Mouse (Mus musculus) limb, embryonic 15.5 days (tissue): ENCODE data around the gene Eif4g3. TPM values are rescaled to one million over a fixed set of nuclear protein-coding genes. Genes with fewer than 3 reads are reported as not detected.
"Not testable (repeated sequence)": the region's sequence is repeated elsewhere in the genome, so short reads cannot be mapped to it uniquely, and the experiment has no call there.

Experiments used
- ATAC-seq: fragments of 200-750 bp; cut with Nextera tagmentation; 2 replicates; pipeline ENCODE4 v1.8.0; 2017; ENCODE audit warnings: low read depth, moderate TSS enrichment; ENCODE audit not compliant: insufficient number of reproducible peaks, low FRiP score, low TSS enrichment
- H3K27ac ChIP-seq: fragments of 300-500 bp; sonication (generic); 2 replicates; pipeline ENCODE4 v1.5.1; 2015; ENCODE audit warnings: moderate library complexity, mild to moderate bottlenecking, inconsistent platforms
- H3K27me3 ChIP-seq: fragments of 300-500 bp; sonication (generic); 2 replicates; pipeline ENCODE4 v1.6.1; 2015; ENCODE audit warnings: inconsistent platforms
- H3K36me3 ChIP-seq: fragments of 300-500 bp; sonication (generic); 2 replicates; pipeline ENCODE4 v1.6.1; 2015; ENCODE audit warnings: inconsistent platforms
- H3K4me1 ChIP-seq: fragments of 300-500 bp; sonication (generic); 2 replicates; pipeline ENCODE4 v1.6.1; 2015; ENCODE audit warnings: inconsistent platforms
- H3K4me2 ChIP-seq: fragments of 300-500 bp; sonication (generic); 2 replicates; pipeline ENCODE4 v1.6.1; 2015; ENCODE audit warnings: mild to moderate bottlenecking, inconsistent platforms
- H3K4me3 ChIP-seq: fragments of 300-500 bp; sonication (generic); 2 replicates; pipeline ENCODE4 v1.5.1; 2015; ENCODE audit warnings: mild to moderate bottlenecking, inconsistent platforms
- H3K9ac ChIP-seq: fragments of 300-500 bp; sonication (generic); 2 replicates; pipeline ENCODE4 v1.6.1; 2015; ENCODE audit warnings: inconsistent platforms
- H3K9me3 ChIP-seq: fragments of 300-500 bp; sonication (generic); 2 replicates; pipeline ENCODE4 v1.6.1; 2016; ENCODE audit warnings: inconsistent platforms
- WGBS: fragments of 180-500 bp; shearing (Covaris S2); methylation state at CpG from one replicate; pipeline ENCODE4 v1.1.7; 2015; 5-methylcytosine and 5-hydroxymethylcytosine counted together
- polyA plus RNA-seq: library from polyadenylated mRNA; unstranded; fragments of >200 nt; fragmentation: Nextera tagmentation; extraction: Ambion mirVana; gene quantifications from 2 replicates; pipeline ENCODE4 v1.2.1, GENCODE M21; 2015

The Eif4g3 gene
- polyA plus RNA-seq, 1 experiment from 2014 or later, result 29.1 TPM

DNA sequence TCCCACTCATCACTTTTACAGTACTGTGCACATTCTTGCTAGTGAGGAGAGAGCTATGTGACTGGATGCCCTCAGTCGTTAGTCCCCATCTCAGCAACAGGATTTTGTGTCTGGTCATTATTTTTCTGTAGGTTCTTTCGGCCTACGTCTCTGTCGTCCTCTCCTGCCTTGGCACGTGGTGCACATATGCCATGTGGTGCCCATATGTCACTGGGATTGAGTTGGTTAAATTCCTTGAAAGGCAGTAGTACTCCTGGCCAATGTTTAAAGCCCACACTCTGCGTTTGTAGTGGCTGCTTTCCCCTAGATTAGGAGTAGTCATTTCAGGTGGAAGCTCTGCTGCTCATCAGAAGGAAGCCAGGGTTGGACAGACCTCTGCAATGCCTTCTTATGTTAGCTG, 56.7 kb downstream of the Eif4g3 start:
- ATAC-seq, result no peak
- no peaks in the 10 kb centered on the region for H3K9me3 ChIP-seq
- H3K36me3 ChIP-seq, result peaks cover 53% of the 10 kb centered on the region
- no peak overlapping the region for H3K9ac ChIP-seq
- no peaks in the 10 kb centered on the region for H3K27me3 ChIP-seq
- 32% methylated on average over 6 of the region's 6 CpGs for WGBS
- no peak overlapping the region for H3K4me2 ChIP-seq
- no peak overlapping the region for H3K27ac ChIP-seq
- H3K4me3 ChIP-seq, result no peak overlapping the region
- no peaks in the 10 kb centered on the region for H3K4me1 ChIP-seq

DNA sequence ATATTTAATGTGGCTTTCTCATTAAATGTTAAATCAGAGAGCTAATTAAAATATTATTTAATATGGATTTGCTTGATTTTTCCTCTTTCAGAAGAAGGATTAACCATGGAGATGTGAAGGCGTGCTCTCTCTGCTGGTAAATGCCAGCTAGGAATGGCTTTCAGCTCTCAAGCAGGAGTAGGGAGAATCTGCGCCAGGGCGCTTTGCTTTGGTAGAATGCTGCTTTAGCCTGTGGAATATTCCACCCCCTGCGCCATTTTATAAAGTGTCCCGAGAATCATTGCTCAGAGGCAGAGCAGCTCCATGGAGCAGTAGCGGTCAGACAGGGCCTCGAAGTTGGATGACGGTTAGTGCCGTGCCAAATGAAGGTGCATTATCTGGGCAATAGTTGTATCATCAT, 58.7 kb downstream of the Eif4g3 start:
- no peaks in the 10 kb centered on the region for H3K9me3 ChIP-seq
- no peak overlapping the region for H3K4me3 ChIP-seq
- H3K27me3 ChIP-seq, result no peaks in the 10 kb centered on the region
- ATAC-seq, result no peak
- no peaks in the 10 kb centered on the region for H3K4me1 ChIP-seq
- no peak overlapping the region for H3K27ac ChIP-seq
- no peak overlapping the region for H3K4me2 ChIP-seq
- 94% methylated on average over 9 of the region's 9 CpGs for WGBS
- no peak overlapping the region for H3K9ac ChIP-seq
- peaks cover 42% of the 10 kb centered on the region for H3K36me3 ChIP-seq

DNA sequence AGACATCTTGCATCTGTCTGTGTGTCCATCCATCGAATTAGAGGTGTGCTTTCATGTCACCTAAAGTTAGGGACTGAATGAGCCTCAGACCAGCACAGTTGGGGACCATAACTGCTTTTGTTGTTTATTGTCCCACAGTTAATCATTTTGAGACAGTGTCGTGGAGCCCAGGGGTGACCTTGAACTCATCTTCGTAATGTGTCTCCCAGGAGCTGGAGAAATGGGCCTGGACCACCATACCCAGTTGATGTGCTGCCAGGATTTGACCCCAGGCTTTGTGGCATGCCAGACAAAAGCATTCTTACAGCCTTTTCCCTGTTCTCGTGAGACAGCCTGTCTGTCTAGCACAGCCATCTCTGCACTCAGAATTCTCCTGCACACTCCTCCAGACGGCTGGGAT, 63.8 kb downstream of the Eif4g3 start:
- no peak overlapping the region for H3K4me3 ChIP-seq
- no peak overlapping the region for H3K9ac ChIP-seq
- WGBS, result 82% methylated on average over 5 of the region's 5 CpGs
- no peaks in the 10 kb centered on the region for H3K27me3 ChIP-seq
- no peaks in the 10 kb centered on the region for H3K9me3 ChIP-seq
- no peaks in the 10 kb centered on the region for H3K4me1 ChIP-seq
- H3K4me2 ChIP-seq, result no peak overlapping the region
- no peak for ATAC-seq
- no peak overlapping the region for H3K27ac ChIP-seq
- H3K36me3 ChIP-seq, result peaks cover 44% of the 10 kb centered on the region

DNA sequence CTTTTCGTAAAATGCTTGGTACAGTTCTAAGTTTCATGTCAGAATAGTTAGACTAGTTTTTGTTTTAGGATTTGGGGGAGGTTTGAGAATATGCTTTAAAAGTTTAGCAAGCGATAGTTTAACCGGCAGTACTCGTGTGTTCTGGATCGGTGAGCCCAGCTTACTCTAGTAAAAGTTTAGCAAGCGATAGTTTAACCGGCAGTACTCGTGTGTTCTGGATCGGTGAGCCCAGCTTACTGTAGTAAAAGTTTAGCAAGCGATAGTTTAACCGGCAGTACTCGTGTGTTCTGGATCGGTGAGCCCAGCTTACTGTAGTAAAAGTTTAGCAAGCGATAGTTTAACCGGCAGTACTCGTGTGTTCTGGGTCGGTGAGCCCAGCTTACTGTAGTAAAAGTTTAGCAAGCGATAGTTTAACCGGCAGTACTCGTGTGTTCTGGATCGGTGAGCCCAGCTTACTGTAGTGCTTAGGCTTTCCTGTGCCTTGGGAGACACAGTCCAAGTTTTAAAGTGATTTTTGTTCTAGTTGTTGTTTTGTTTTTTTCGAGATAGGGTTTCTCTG, 64.5 kb downstream of the Eif4g3 start:
- not testable (repeated sequence) for H3K27ac ChIP-seq, H3K27me3 ChIP-seq, H3K4me3 ChIP-seq, H3K9me3 ChIP-seq, H3K9ac ChIP-seq, H3K4me2 ChIP-seq, ATAC-seq, H3K4me1 ChIP-seq
- WGBS, result 93% methylated on average over 22 of the region's 22 CpGs
- peaks cover 48% of the 10 kb centered on the region for H3K36me3 ChIP-seq

DNA sequence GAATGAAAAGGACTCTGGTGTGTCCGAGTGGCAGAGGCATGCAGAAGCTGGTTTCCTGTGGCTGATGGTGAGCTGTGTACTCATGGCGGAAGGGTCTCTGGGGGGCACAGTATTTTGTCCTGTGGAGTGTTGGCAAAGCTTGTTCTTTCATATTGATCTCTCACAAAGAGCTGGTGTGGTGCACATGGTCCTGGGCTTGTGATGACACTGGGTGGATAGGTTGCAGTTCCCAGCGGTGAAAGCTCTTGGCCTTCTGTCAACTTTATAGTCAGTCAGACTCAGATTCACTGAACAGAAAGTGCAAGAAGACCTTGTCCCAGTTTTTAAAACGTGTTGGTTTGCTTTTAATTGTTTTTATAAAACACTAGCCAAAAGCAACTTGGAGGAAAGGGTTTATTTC, 68.3 kb downstream of the Eif4g3 start:
- H3K9me3 ChIP-seq, result no peaks in the 10 kb centered on the region
- H3K4me3 ChIP-seq, result no peak overlapping the region
- H3K36me3 ChIP-seq, result peaks cover 45% of the 10 kb centered on the region
- 75% methylated on average over 4 of the region's 4 CpGs for WGBS
- no peak overlapping the region for H3K9ac ChIP-seq
- no peak overlapping the region for H3K4me2 ChIP-seq
- no peaks in the 10 kb centered on the region for H3K27me3 ChIP-seq
- ATAC-seq, result no peak
- H3K27ac ChIP-seq, result 0 out of 2 replicates have a peak overlapping the region, but pooled peaks have one; percentile 8
- H3K4me1 ChIP-seq, result 0 out of 2 replicates have a peak, but pooled peaks cover 3% of the 10 kb centered on the region

DNA sequence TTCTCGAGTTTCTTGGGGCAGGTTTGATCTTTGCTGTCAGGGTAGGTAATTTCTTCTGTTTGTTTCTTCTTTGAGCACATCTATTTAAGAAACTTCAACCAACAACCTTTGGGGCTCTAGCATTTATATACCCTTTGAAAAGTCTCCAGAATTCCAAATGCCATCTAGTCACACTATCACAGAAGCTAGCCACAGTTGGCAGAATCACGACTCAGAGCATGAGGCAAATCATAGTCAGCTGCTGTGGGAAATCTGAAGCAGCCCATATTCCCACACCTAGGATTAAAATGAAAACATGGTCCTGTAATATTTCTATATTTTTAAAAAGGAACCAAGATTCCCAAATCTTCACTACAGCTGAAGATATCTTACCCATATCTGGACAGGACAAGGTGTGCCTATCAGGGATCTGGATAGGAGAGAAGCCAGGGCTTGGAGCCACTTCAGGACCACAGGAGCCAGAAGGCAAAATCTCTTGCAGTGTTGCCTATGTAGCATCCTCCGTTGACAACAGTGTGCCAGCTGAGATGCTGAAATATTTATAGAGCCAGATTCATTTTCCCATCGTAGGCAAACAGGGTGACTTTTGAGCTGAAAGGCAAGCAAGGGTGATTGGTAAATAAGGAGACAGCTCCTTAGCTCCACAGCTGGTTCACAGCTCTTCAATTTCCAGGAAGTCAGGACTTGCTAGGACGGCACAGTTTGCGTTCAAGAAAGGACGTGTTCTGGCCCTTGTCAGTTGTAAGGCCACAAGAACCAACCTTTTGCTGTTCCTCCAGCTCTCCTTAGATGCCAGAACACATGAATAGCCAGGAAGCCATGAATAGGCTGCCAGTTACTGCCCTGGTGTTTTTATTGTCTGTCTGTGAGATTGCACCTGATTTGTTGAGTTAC, 70.8 kb downstream of the Eif4g3 start:
- ATAC-seq, result no peak
- 0 out of 2 replicates have a peak, but pooled peaks cover 8% of the 10 kb centered on the region for H3K4me1 ChIP-seq
- H3K4me3 ChIP-seq, result no peak overlapping the region
- 73% methylated on average over 7 of the region's 7 CpGs for WGBS
- H3K27me3 ChIP-seq, result no peaks in the 10 kb centered on the region
- no peaks in the 10 kb centered on the region for H3K9me3 ChIP-seq
- no peak overlapping the region for H3K9ac ChIP-seq
- H3K4me2 ChIP-seq, result no peak overlapping the region
- H3K27ac ChIP-seq, result no peak overlapping the region; the same call in 1 of the 2 replicates
- peaks cover 38% of the 10 kb centered on the region for H3K36me3 ChIP-seq

DNA sequence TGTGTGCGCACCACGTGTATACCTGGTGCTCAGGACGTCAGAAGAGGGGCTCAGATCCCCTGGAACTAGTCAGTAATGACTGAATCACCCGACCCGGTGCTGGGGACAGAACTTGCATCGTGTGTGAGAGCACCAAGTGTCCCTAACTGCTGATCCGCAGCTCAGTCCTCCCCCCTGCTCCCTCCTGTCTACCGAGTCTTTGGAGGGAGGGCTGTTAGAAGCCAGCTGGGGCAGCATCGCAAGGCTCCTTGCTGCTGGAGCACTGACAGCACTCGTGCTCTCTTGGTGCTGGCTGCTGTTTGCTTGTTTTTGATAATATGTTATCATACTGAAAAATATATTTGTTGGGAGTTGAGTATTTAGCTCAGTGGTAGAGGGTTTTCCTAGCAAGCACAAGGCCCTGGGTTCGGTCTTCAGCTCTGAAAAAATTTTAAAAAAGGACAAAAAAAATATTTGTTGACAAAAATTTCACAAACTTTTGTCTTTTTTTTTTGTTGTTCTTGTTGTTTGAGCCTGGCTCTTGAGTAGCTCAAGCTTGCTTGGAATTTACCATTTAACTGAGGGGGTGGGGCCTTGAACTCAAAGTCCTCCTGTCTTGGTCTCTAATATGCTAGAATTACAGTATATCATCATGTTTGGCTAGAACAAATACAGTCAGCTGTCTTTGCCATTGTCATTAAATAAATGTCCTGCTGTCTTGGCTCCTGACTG, 72.2 kb downstream of the Eif4g3 start:
- Histone ChIP-seq H3K36me3 (peaks cover 38% of the 10 kb centered on the region), H3K9ac (no peak overlapping the region), H3K4me2 (no peak overlapping the region), H3K27ac (no peak overlapping the region), H3K4me1 (0 out of 2 replicates have a peak, but pooled peaks cover 8% of the 10 kb centered on the region), H3K4me3 (no peak overlapping the region), H3K27me3 (no peaks in the 10 kb centered on the region), H3K9me3 (no peaks in the 10 kb centered on the region)
- WGBS, result 81% methylated on average over 11 of the region's 11 CpGs
- no peak for ATAC-seq

DNA sequence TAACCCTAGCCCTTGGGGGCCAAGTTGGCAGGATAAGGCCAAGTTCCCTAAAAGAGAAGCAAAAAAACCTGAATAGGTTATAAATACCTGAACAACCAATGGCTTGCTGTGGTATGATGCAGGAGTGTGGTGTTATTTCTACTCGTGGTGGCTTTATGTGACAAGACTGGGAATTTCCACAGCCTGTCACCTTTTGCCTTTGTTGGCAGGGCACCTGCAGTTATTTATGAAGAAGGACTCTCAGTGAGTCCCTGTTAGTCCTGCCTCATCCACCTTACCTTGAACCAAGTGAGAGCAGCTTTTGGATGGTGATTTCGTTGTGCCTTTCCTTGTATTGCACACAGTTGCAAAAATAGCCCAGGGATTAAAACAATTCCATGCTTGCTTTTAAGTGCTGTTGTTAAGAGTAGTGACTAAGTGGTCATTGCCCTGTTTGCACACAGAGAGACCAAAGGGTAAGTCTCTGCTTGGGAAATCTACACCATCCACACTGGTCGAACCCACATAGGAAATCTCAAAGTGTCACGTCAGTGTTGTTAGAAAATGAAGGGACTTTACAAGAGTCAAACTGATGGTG, 72.9 kb downstream of the Eif4g3 start:
- Histone ChIP-seq H3K27me3 (no peaks in the 10 kb centered on the region), H3K27ac (no peak overlapping the region), H3K36me3 (peaks cover 39% of the 10 kb centered on the region), H3K9me3 (no peaks in the 10 kb centered on the region), H3K4me3 (no peak overlapping the region), H3K4me1 (0 out of 2 replicates have a peak, but pooled peaks cover 8% of the 10 kb centered on the region), H3K4me2 (no peak overlapping the region), H3K9ac (no peak overlapping the region)
- WGBS, result 82% methylated on average over 4 of the region's 4 CpGs
- no peak for ATAC-seq

DNA sequence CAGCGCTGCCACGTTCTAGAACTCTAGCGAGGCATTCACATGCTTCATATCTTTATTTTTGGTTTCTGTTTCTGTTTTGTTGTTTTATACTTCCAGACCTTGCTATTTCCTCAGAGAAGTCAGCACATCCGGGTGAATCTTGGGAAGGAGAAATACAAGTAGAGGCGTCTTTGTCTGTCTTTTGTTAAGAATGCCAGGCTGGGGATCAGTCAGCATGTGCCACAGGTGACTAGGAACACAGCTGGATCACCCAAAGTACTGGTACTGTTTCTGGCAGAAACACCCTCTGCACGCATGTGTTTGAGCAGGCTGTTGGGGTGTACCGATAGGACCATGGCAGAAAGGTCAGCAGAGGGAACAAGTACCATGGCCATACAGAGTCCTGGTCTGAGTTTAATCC, 73.6 kb downstream of the Eif4g3 start:
- H3K36me3 ChIP-seq, result peaks cover 35% of the 10 kb centered on the region
- no peaks in the 10 kb centered on the region for H3K27me3 ChIP-seq
- no peak overlapping the region for H3K27ac ChIP-seq
- WGBS, result 91% methylated on average over 7 of the region's 7 CpGs
- no peak overlapping the region for H3K9ac ChIP-seq
- H3K4me3 ChIP-seq, result no peak overlapping the region
- no peak overlapping the region for H3K4me2 ChIP-seq
- H3K4me1 ChIP-seq, result 0 out of 2 replicates have a peak, but pooled peaks cover 8% of the 10 kb centered on the region
- ATAC-seq, result no peak
- H3K9me3 ChIP-seq, result no peaks in the 10 kb centered on the region

DNA sequence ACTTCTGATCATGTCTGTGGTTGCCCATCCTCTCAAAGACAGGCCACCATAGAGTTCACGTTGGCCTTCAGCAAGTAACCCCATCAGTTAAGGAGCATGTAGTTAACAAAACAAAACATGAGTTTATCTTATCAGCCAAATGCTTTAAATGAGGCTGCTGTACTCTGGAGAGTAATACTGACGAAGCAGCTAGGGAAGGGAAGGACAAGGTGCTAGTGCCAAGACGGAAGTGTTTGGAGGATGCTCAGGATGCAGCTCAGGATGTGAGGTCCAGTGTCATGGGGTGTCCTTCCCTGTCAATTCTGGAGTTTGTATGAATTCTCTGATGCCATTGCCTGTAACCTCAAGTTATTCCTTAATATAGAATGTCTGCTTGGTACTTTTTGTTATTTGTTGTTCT, 75.0 kb downstream of the Eif4g3 start:
- H3K27ac ChIP-seq, result no peak overlapping the region
- 87% methylated on average over 3 of the region's 3 CpGs for WGBS
- H3K9me3 ChIP-seq, result no peaks in the 10 kb centered on the region
- H3K4me2 ChIP-seq, result no peak overlapping the region
- 0 out of 2 replicates have a peak, but pooled peaks cover 11% of the 10 kb centered on the region for H3K4me1 ChIP-seq
- no peaks in the 10 kb centered on the region for H3K27me3 ChIP-seq
- H3K36me3 ChIP-seq, result peaks cover 24% of the 10 kb centered on the region
- H3K4me3 ChIP-seq, result no peak overlapping the region
- no peak overlapping the region for H3K9ac ChIP-seq
- ATAC-seq, result no peak

DNA sequence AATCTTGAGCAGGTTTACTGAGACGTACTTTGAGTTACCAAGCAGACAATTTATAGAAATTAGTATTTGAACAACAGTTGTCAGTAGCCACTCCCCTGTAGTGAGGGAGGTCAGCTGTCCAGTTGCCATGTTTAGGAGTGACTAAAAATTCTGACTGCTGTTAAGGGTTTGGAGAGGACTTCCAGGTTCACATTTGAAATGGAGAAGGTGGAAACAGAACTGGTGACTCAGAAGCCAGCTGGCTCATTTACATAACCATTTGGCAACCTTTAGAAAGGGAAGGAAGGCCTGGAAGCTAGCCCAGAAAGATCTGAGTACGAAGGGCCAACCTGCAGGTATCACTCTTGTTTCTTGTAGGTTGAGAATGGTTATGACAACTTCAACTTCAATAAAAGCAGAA, 75.8 kb downstream of the Eif4g3 start:
- ATAC-seq, result no peak
- no peaks in the 10 kb centered on the region for H3K9me3 ChIP-seq
- H3K36me3 ChIP-seq, result peaks cover 24% of the 10 kb centered on the region

More for the DNA sequence above, 75.8 kb downstream of the Eif4g3 start:
- Histone ChIP-seq H3K9ac (no peak overlapping the region), H3K4me1 (peaks cover 14% of the 10 kb centered on the region; the same call in 1 of the 2 replicates), H3K27ac (no peak overlapping the region), H3K4me3 (no peak overlapping the region), H3K27me3 (no peaks in the 10 kb centered on the region), H3K4me2 (no peak overlapping the region)
- WGBS, result 54% methylated on average over 2 of the region's 2 CpGs
